Mouse (Mus musculus) hindbrain, embryonic 11.5 days (tissue): Measurements from ENCODE around the gene Olfr789. TPM values are rescaled to one million over a fixed set of nuclear protein-coding genes. Genes with fewer than 3 reads are reported as not detected.

ENCODE experiments used
- polyA plus RNA-seq: library from polyadenylated mRNA; unstranded; fragments of >200 nt; fragmentation: Nextera tagmentation; extraction: Ambion mirVana; gene quantifications from 2 replicates; pipeline ENCODE4 v1.2.1, GENCODE M21; 2014

The Olfr789 gene
- polyA plus RNA-seq, 1 experiment from 2014 or later = not detected

Other genes starting within 250 kb of the Olfr789 start
- not detected in 2 replicates for gene Olfr774, start 248.5 kb upstream of the Olfr789 start, polyA plus RNA-seq
- gene Olfr775, start 236.3 kb upstream of the Olfr789 start, polyA plus RNA-seq = not detected in 2 replicates
- not detected in 2 replicates for gene Olfr776, start 225.6 kb upstream of the Olfr789 start, polyA plus RNA-seq
- not detected in 2 replicates for gene Olfr777, start 213.3 kb upstream of the Olfr789 start, polyA plus RNA-seq
- not detected in 2 replicates for gene Olfr780, start 166.6 kb upstream of the Olfr789 start, polyA plus RNA-seq
- not detected in 2 replicates for gene Olfr781, start 155.9 kb upstream of the Olfr789 start, polyA plus RNA-seq
- gene Olfr782, start 135.9 kb upstream of the Olfr789 start, polyA plus RNA-seq = not detected in 2 replicates
- gene Olfr784, start 100.7 kb upstream of the Olfr789 start, polyA plus RNA-seq = 0.04 TPM in 1 of 2 replicates, not detected in the other
- gene Olfr785, start 79.3 kb upstream of the Olfr789 start, polyA plus RNA-seq = not detected in 2 replicates
- gene Olfr786, start 57.4 kb upstream of the Olfr789 start, polyA plus RNA-seq = not detected in 2 replicates
- not detected in 2 replicates for gene Olfr787, start 22.9 kb upstream of the Olfr789 start, polyA plus RNA-seq
- not detected in 2 replicates for gene Olfr788, start 13.8 kb upstream of the Olfr789 start, polyA plus RNA-seq
- not detected in 2 replicates for gene Olfr790, start 13.7 kb downstream of the Olfr789 start, polyA plus RNA-seq
- gene Olfr791, start 37.0 kb downstream of the Olfr789 start, polyA plus RNA-seq = not detected in 2 replicates
- not detected in 2 replicates for gene Olfr792, start 54.4 kb downstream of the Olfr789 start, polyA plus RNA-seq
- not detected in 2 replicates for gene Olfr794, start 82.9 kb downstream of the Olfr789 start, polyA plus RNA-seq
- not detected in 2 replicates for gene Olfr796, start 127.8 kb downstream of the Olfr789 start, polyA plus RNA-seq
- gene Olfr798, start 143.2 kb downstream of the Olfr789 start, polyA plus RNA-seq = not detected in 2 replicates
- not detected in 2 replicates for gene Olfr799, start 152.7 kb downstream of the Olfr789 start, polyA plus RNA-seq
- gene Olfr800, start 172.9 kb downstream of the Olfr789 start, polyA plus RNA-seq = not detected in 2 replicates
- not detected in 2 replicates for gene Olfr801, start 189.1 kb downstream of the Olfr789 start, polyA plus RNA-seq
- not detected in 2 replicates for gene Olfr802, start 203.4 kb downstream of the Olfr789 start, polyA plus RNA-seq
- not detected in 2 replicates for gene Olfr803, start 209.5 kb downstream of the Olfr789 start, polyA plus RNA-seq
- not detected in 2 replicates for gene Olfr804, start 218.5 kb downstream of the Olfr789 start, polyA plus RNA-seq
- not detected in 2 replicates for gene Olfr805, start 244.6 kb downstream of the Olfr789 start, polyA plus RNA-seq